Mouse (Mus musculus) limb, embryonic 11.5 days (tissue): ENCODE measurements around the gene Gnpat. TPM values are rescaled to one million over a fixed set of nuclear protein-coding genes. Genes with fewer than 3 reads are reported as not detected.

Experiments
- ATAC-seq: fragments of 200-750 bp; cut with Nextera tagmentation; 2 replicates; pipeline ENCODE4 v1.8.0; 2017; ENCODE audit warnings: low read depth; ENCODE audit not compliant: insufficient number of reproducible peaks, low FRiP score, low TSS enrichment
- DNase-seq: peaks from one replicate; pipeline ENCODE4 v3.0.0-alpha.2; 2015; ENCODE audit warnings: low spot score
- H3K27ac ChIP-seq: fragments of 300-500 bp; sonication (generic); replicated peaks from 2 replicates; pipeline ENCODE4 v1.5.1; 2014; ENCODE audit warnings: low read depth, mild to moderate bottlenecking, low read length
- H3K27me3 ChIP-seq: fragments of 300-500 bp; sonication (generic); 2 replicates; pipeline ENCODE4 v1.6.1; 2014; ENCODE audit warnings: mild to moderate bottlenecking, low read length, mixed read lengths; ENCODE audit not compliant: control insufficient read depth, insufficient read depth
- H3K36me3 ChIP-seq: fragments of 300-500 bp; sonication (generic); 2 replicates; pipeline ENCODE4 v1.6.1; 2014; ENCODE audit warnings: mild to moderate bottlenecking, low read length, moderate library complexity, mixed read lengths; ENCODE audit not compliant: control insufficient read depth, insufficient read depth
- H3K4me1 ChIP-seq: fragments of 300-500 bp; sonication (generic); 2 replicates; pipeline ENCODE4 v1.6.1; 2014; ENCODE audit warnings: low read length, mixed read lengths; ENCODE audit not compliant: control insufficient read depth, insufficient read depth
- H3K4me2 ChIP-seq: fragments of 300-500 bp; sonication (generic); 2 replicates; pipeline ENCODE4 v1.6.1; 2014; ENCODE audit warnings: low read depth, mild to moderate bottlenecking, moderate library complexity; ENCODE audit not compliant: severe bottlenecking
- H3K4me3 ChIP-seq: fragments of 300-500 bp; sonication (generic); 2 replicates; pipeline ENCODE4 v1.5.1; 2014; ENCODE audit warnings: low read depth, low read length
- H3K9ac ChIP-seq: fragments of 300-500 bp; sonication (generic); 2 replicates; pipeline ENCODE4 v1.6.1; 2014; ENCODE audit warnings: mild to moderate bottlenecking, low read length
- H3K9me3 ChIP-seq: fragments of 300-500 bp; sonication (generic); 2 replicates; pipeline ENCODE4 v1.6.1; 2016; ENCODE audit warnings: low read length; ENCODE audit not compliant: control insufficient read depth
- WGBS: fragments of 180-500 bp; shearing (Covaris S2); extraction: QIAGEN DNeasy Blood & Tissue Kit; methylation state at CpG from one replicate; pipeline ENCODE4 v1.1.7; 2014; 5-methylcytosine and 5-hydroxymethylcytosine counted together
- polyA plus RNA-seq: library from polyadenylated mRNA; unstranded; fragments of >200 nt; fragmentation: Nextera tagmentation; extraction: Ambion mirVana; gene quantifications from 2 replicates; pipeline ENCODE4 v1.2.1, GENCODE M21; 2014

Gnpat gene
- polyA plus RNA-seq, 1 experiment from 2014 or later, result 121 TPM

- Histone ChIP-seq H3K9ac (no peak overlapping the region), H3K4me3 (no peak overlapping the region), H3K36me3 (peaks cover 30% of the 10 kb centered on the region), H3K27ac (no peak overlapping the region), H3K4me2 (no peak overlapping the region), H3K4me1 (no peaks in the 10 kb centered on the region), H3K9me3 (peaks cover 5% of the 10 kb centered on the region; the same call in 1 of the 2 replicates), H3K27me3 (no peaks in the 10 kb centered on the region)
- WGBS, result 91% methylated on average over 1 of the region's 1 CpGs
- DNase-seq (no peak), ATAC-seq (no peak)
Observed at GRCm38 (mm10) chr8:124853511-124853910, 9.3 kb upstream of the Gnpat start.

GRCm38 (mm10) chr8:124859466-124859865 lies 3.4 kb upstream of the Gnpat start:
- Histone ChIP-seq H3K36me3 (peaks cover 34% of the 10 kb centered on the region), H3K9me3 (peaks cover 5% of the 10 kb centered on the region; the same call in 1 of the 2 replicates), H3K4me1 (peaks cover 4% of the 10 kb centered on the region; the same call in 1 of the 2 replicates), H3K27me3 (no peaks in the 10 kb centered on the region), H3K27ac (no peak overlapping the region), H3K4me2 (no peak overlapping the region), H3K4me3 (no peak overlapping the region), H3K9ac (no peak overlapping the region)
- DNase-seq (no peak), ATAC-seq (no peak)

- H3K27me3 ChIP-seq, result no peaks in the 10 kb centered on the region
- no peak overlapping the region for H3K27ac ChIP-seq
- H3K9ac ChIP-seq, result no peak overlapping the region
- no peak overlapping the region for H3K4me2 ChIP-seq
- no peak overlapping the region for H3K4me3 ChIP-seq
- no peak for DNase-seq
- H3K4me1 ChIP-seq, result peaks cover 4% of the 10 kb centered on the region; the same call in 1 of the 2 replicates
- no peak for ATAC-seq
- peaks cover 27% of the 10 kb centered on the region for H3K36me3 ChIP-seq
- peaks cover 5% of the 10 kb centered on the region; the same call in 1 of the 2 replicates for H3K9me3 ChIP-seq
- 99% methylated on average over 3 of the region's 3 CpGs for WGBS
Observed at GRCm38 (mm10) chr8:124860188-124860587, 2.6 kb upstream of the Gnpat start.

GRCm38 (mm10) chr8:124863163-124863677 lies 387 bp downstream of the Gnpat start:
- under 1% methylated on average over 33 of the region's 33 CpGs for WGBS
- peak overlapping the region; percentile 72 for H3K4me2 ChIP-seq
- no peaks in the 10 kb centered on the region for H3K9me3 ChIP-seq
- ATAC-seq, result peak; percentile 32
- peak overlapping the region; percentile 97 for H3K9ac ChIP-seq
- peaks cover 4% of the 10 kb centered on the region; the same call in 1 of the 2 replicates for H3K4me1 ChIP-seq
- H3K27me3 ChIP-seq, result no peaks in the 10 kb centered on the region
- peak overlapping the region; percentile 84 for H3K4me3 ChIP-seq
- H3K27ac ChIP-seq, result peak overlapping the region; percentile 82
- no peak for DNase-seq
- peaks cover 14% of the 10 kb centered on the region for H3K36me3 ChIP-seq

- H3K4me2 ChIP-seq, result peak overlapping the region; percentile 72
- H3K27ac ChIP-seq, result no peak overlapping the region
- 16% methylated on average over 8 of the region's 8 CpGs for WGBS
- H3K9ac ChIP-seq, result peak overlapping the region; percentile 97
- peaks cover 9% of the 10 kb centered on the region for H3K36me3 ChIP-seq
- H3K4me3 ChIP-seq, result peak overlapping the region; percentile 84
- no peak for ATAC-seq
- H3K4me1 ChIP-seq, result peaks cover 4% of the 10 kb centered on the region; the same call in 1 of the 2 replicates
- no peaks in the 10 kb centered on the region for H3K9me3 ChIP-seq
- H3K27me3 ChIP-seq, result no peaks in the 10 kb centered on the region
- DNase-seq, result peak; percentile 25
Observed at GRCm38 (mm10) chr8:124863729-124864128, 896 bp downstream of the Gnpat start.

- Histone ChIP-seq H3K4me2 (no peak overlapping the region), H3K27me3 (no peaks in the 10 kb centered on the region), H3K9ac (no peak overlapping the region), H3K36me3 (peaks cover 4% of the 10 kb centered on the region; the same call in 1 of the 2 replicates), H3K9me3 (no peaks in the 10 kb centered on the region), H3K4me3 (no peak overlapping the region), H3K27ac (no peak overlapping the region), H3K4me1 (peaks cover 4% of the 10 kb centered on the region; the same call in 1 of the 2 replicates)
- no peak for DNase-seq
- no peak for ATAC-seq
- whole genome bisulfite sequencing, result 74% methylated on average over 3 of the region's 3 CpGs
Observed at GRCm38 (mm10) chr8:124866669-124867068, 3.8 kb downstream of the Gnpat start.

GRCm38 (mm10) chr8:124867126-124867525 lies 4.3 kb downstream of the Gnpat start:
- H3K36me3 ChIP-seq, result peaks cover 8% of the 10 kb centered on the region; the same call in 1 of the 2 replicates
- ATAC-seq (no peak), DNase-seq (no peak)
- H3K9ac ChIP-seq, result no peak overlapping the region
- no peak overlapping the region for H3K4me3 ChIP-seq
- H3K9me3 ChIP-seq, result no peaks in the 10 kb centered on the region
- H3K27ac ChIP-seq, result no peak overlapping the region
- H3K4me1 ChIP-seq, result peaks cover 4% of the 10 kb centered on the region; the same call in 1 of the 2 replicates
- H3K4me2 ChIP-seq, result no peak overlapping the region
- H3K27me3 ChIP-seq, result no peaks in the 10 kb centered on the region
- 44% methylated on average over 2 of the region's 2 CpGs for WGBS

- Histone ChIP-seq H3K9ac (no peak overlapping the region), H3K36me3 (peaks cover 19% of the 10 kb centered on the region), H3K27me3 (no peaks in the 10 kb centered on the region), H3K4me2 (no peak overlapping the region), H3K4me1 (no peaks in the 10 kb centered on the region), H3K9me3 (no peaks in the 10 kb centered on the region), H3K27ac (no peak overlapping the region), H3K4me3 (no peak overlapping the region)
- WGBS, result 83% methylated on average over 6 of the region's 6 CpGs
- no peak for ATAC-seq
- no peak for DNase-seq
Observed at GRCm38 (mm10) chr8:124869708-124870107, 6.9 kb downstream of the Gnpat start.

- H3K27me3 ChIP-seq, result no peaks in the 10 kb centered on the region
- no peak overlapping the region for H3K4me2 ChIP-seq
- ATAC-seq (no peak), DNase-seq (no peak)
- H3K9me3 ChIP-seq, result no peaks in the 10 kb centered on the region; the same call in 1 of the 2 replicates
- H3K4me3 ChIP-seq, result no peak overlapping the region
- 92% methylated on average over 7 of the region's 7 CpGs for WGBS
- no peak overlapping the region for H3K27ac ChIP-seq
- no peaks in the 10 kb centered on the region for H3K4me1 ChIP-seq
- H3K9ac ChIP-seq, result no peak overlapping the region
- peaks cover 19% of the 10 kb centered on the region for H3K36me3 ChIP-seq
Observed at GRCm38 (mm10) chr8:124871474-124871873, 8.6 kb downstream of the Gnpat start.
